Mouse (Mus musculus): ENCODE measurements around the gene Tppp.
"Not testable (repeated sequence)": the region's sequence is repeated elsewhere in the genome, so short reads cannot be mapped to it uniquely, and the experiment has no call there.

Gene Tppp

GRCm38 (mm10) chr13:74008948-74009718, at the start of gene Tppp:
Gene Tppp (plus strand): TSS chr13:74009407.
- in situ Hi-C loops (cut with MboI; ENCODE audit: low pct_unique_long_range_greater_than_20kb in 1 of 2, low sequenced_read_pairs in 2 of 2, unreplicated experiment in 1 of 2): no loop called here

GRCm38 (mm10) chr13:73960117-73960652, 49.0 kb upstream of the Tppp start:
- in situ Hi-C loops (cut with MboI; ENCODE audit: low pct_unique_long_range_greater_than_20kb in 1 of 2, low sequenced_read_pairs in 2 of 2, unreplicated experiment in 1 of 2): loop anchor here in 1 of 2 experiments (25.0 kb wide), 1 partner anchor 327 kb away; the partner anchor contains the start of gene Ahrr

GRCm38 (mm10) chr13:73961177-73961576, 48.0 kb upstream of the Tppp start:
- in situ Hi-C loops (cut with MboI; ENCODE audit: low pct_unique_long_range_greater_than_20kb in 1 of 2, low sequenced_read_pairs in 2 of 2, unreplicated experiment in 1 of 2): loop anchor here in 1 of 2 experiments (25.0 kb wide), 1 partner anchor 326 kb away; the partner anchor contains the start of gene Ahrr

GRCm38 (mm10) chr13:73963551-73963950, 45.7 kb upstream of the Tppp start, which contains the start of gene Zdhhc11:
Gene Zdhhc11 (plus strand): TSS chr13:73963851.
- in situ Hi-C loops (cut with MboI; ENCODE audit: low pct_unique_long_range_greater_than_20kb in 1 of 2, low sequenced_read_pairs in 2 of 2, unreplicated experiment in 1 of 2): loop anchor here in 1 of 2 experiments (25.0 kb wide), 1 partner anchor 324 kb away; the partner anchor contains the start of gene Ahrr

- in situ Hi-C loops (cut with MboI; ENCODE audit: low pct_unique_long_range_greater_than_20kb in 1 of 2, low sequenced_read_pairs in 2 of 2, unreplicated experiment in 1 of 2): loop anchor here in 1 of 2 experiments (5.0 to 25.0 kb wide), 2 partner anchors 57 to 317 kb away; partner anchors contain the start of gene Ahrr
These were observed 38.4 kb upstream of the Tppp start for GRCm38 (mm10) chr13:73970545-73971448.

- in situ Hi-C loops (cut with MboI; ENCODE audit: low pct_unique_long_range_greater_than_20kb in 1 of 2, low sequenced_read_pairs in 2 of 2, unreplicated experiment in 1 of 2): loop anchor here in 1 of 2 experiments (5.0 to 25.0 kb wide), 2 partner anchors 53 to 313 kb away; partner anchors contain the start of gene Ahrr
These were observed 34.7 kb upstream of the Tppp start for GRCm38 (mm10) chr13:73974523-73974922.

GRCm38 (mm10) chr13:73976935-73977334, 32.3 kb upstream of the Tppp start:
- in situ Hi-C loops (cut with MboI; ENCODE audit: low pct_unique_long_range_greater_than_20kb in 1 of 2, low sequenced_read_pairs in 2 of 2, unreplicated experiment in 1 of 2): no loop called here

GRCm38 (mm10) chr13:73990325-73990724, 18.9 kb upstream of the Tppp start:
- in situ Hi-C loops (cut with MboI; ENCODE audit: low pct_unique_long_range_greater_than_20kb in 1 of 2, low sequenced_read_pairs in 2 of 2, unreplicated experiment in 1 of 2): no loop called here

GRCm38 (mm10) chr13:73990761-73991160, 18.4 kb upstream of the Tppp start:
- in situ Hi-C loops (cut with MboI; ENCODE audit: low pct_unique_long_range_greater_than_20kb in 1 of 2, low sequenced_read_pairs in 2 of 2, unreplicated experiment in 1 of 2): no loop called here

- in situ Hi-C loops (cut with MboI; ENCODE audit: low pct_unique_long_range_greater_than_20kb in 1 of 2, low sequenced_read_pairs in 2 of 2, unreplicated experiment in 1 of 2): no loop called here
These were observed 17.9 kb upstream of the Tppp start for GRCm38 (mm10) chr13:73991267-73991666.

- in situ Hi-C loops (cut with MboI; ENCODE audit: low pct_unique_long_range_greater_than_20kb in 1 of 2, low sequenced_read_pairs in 2 of 2, unreplicated experiment in 1 of 2): no loop called here
These were observed 12.8 kb upstream of the Tppp start for GRCm38 (mm10) chr13:73996456-73996855.

GRCm38 (mm10) chr13:74000519-74000918, 8.7 kb upstream of the Tppp start:
- in situ Hi-C loops (cut with MboI; ENCODE audit: low pct_unique_long_range_greater_than_20kb in 1 of 2, low sequenced_read_pairs in 2 of 2, unreplicated experiment in 1 of 2): no loop called here

- in situ Hi-C loops (cut with MboI; ENCODE audit: low pct_unique_long_range_greater_than_20kb in 1 of 2, low sequenced_read_pairs in 2 of 2, unreplicated experiment in 1 of 2): no loop called here
These were observed 8.2 kb upstream of the Tppp start for GRCm38 (mm10) chr13:74000961-74001360.

- in situ Hi-C loops (cut with MboI; ENCODE audit: low pct_unique_long_range_greater_than_20kb in 1 of 2, low sequenced_read_pairs in 2 of 2, unreplicated experiment in 1 of 2): no loop called here
These were observed 7.7 kb upstream of the Tppp start for GRCm38 (mm10) chr13:74001492-74001891.

GRCm38 (mm10) chr13:74006881-74007280, 2.3 kb upstream of the Tppp start:
- in situ Hi-C loops (cut with MboI; ENCODE audit: low pct_unique_long_range_greater_than_20kb in 1 of 2, low sequenced_read_pairs in 2 of 2, unreplicated experiment in 1 of 2): not testable (repeated sequence)

- in situ Hi-C loops (cut with MboI; ENCODE audit: low pct_unique_long_range_greater_than_20kb in 1 of 2, low sequenced_read_pairs in 2 of 2, unreplicated experiment in 1 of 2): not testable (repeated sequence)
These were observed 991 bp upstream of the Tppp start for GRCm38 (mm10) chr13:74008216-74008615.

- in situ Hi-C loops (cut with MboI; ENCODE audit: low pct_unique_long_range_greater_than_20kb in 1 of 2, low sequenced_read_pairs in 2 of 2, unreplicated experiment in 1 of 2): no loop called here
These were observed 796 bp downstream of the Tppp start for GRCm38 (mm10) chr13:74009791-74010614.

GRCm38 (mm10) chr13:74010678-74011077, 1.5 kb downstream of the Tppp start:
- in situ Hi-C loops (cut with MboI; ENCODE audit: low pct_unique_long_range_greater_than_20kb in 1 of 2, low sequenced_read_pairs in 2 of 2, unreplicated experiment in 1 of 2): no loop called here
